Mouse (Mus musculus): Measurements from ENCODE around the gene Gm20695.

DNA sequence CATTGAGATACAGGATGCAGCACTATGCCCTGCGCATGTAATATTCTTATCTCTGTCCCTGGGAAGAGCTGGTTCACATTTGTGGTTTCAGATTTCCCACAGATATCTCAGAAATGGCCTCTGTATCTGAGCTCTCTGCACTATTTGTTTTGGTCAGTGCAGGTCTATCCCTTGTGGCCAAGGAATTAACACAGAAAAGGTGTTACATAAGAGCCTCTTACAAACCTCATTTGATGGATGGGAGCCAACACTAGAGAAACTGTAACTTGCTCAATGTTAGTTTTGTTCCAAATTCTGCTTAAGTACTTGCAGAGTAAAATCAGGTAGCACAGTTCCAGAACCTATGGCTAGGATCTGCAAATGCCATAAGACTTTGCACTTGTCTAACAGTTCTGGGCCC lies 49.6 kb downstream of the Gm20695 start:
- TF ChIP-seq POLR2A (IDR thresholded peaks at IDR 0.05; ENCODE audit: borderline replicate concordance, insufficient read depth, low read length) (no peak), CTCF (IDR thresholded peaks at IDR 0.05; ENCODE audit: borderline replicate concordance, insufficient read depth, low read depth, low read length) (no peak)

Data from cerebellum, adult 2 months (tissue).